Mouse (Mus musculus) brain, adult 10 weeks (tissue): Measurements from ENCODE around the gene Smim24. TPM values are rescaled to one million over a fixed set of nuclear protein-coding genes. Genes with fewer than 3 reads are reported as not detected.

Source experiments
- polyA plus RNA-seq: library from polyadenylated mRNA; stranded (reverse); fragments of 350-450 nt; fragmentation: Illumina TruSeq; extraction: RNeasy Lipid Tissue Mini Kit (QIAGEN cat#74804); gene quantifications from one replicate; pipeline ENCODE4 v1.2.3, GENCODE M21; 2015; ENCODE audit warnings: low read depth, low replicate concordance

Smim24 gene
- polyA plus RNA-seq = 2.5 TPM

GRCm38 (mm10) chr10:81392781-81393185, at the start of gene Smim24:
Gene Smim24, plus strand, starts transcription at chr10:81393051.

DNA sequence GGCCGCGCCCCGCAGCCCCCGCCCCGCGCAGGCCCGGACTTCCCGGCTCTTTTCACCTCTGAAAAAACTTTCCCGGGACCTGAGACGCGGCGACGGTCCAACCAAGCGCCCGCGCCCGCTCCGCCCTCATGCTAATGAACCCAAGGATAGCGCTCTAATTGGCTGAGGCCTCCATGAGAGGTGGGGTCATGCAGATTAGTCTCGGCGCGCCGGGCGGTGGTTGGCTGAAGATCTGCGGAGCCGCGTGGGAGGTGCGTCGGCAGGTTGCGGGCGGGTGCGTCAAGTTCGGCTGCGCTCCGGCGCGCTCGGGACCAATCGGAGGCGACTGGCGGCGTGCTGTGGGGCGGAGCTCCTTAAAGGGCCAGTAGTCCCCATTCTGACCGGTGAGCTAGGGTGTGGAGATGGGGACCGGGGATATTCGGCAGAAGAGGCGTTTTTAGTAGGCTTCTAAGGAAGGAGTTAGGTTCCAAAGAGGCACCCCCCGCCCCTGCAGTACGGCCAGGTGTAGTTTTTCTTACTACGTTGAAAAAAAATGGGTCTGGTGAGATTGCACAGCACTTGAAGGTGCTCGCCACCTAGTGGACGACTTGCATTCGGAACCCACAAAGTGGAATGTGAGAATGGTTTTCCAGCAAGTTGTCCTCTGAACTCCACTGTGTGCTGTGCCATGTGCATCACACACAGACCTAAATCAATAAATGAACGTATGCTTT, 42.3 kb upstream of the Smim24 start, which contains the start of gene Hmg20b:
Gene Hmg20b (minus strand): TSS at position 130 of the 713 bp plus-strand sequence.

GRCm38 (mm10) chr10:81356991-81357844, 35.6 kb upstream of the Smim24 start, which contains the start of gene Mfsd12:
Gene Mfsd12, plus strand, starts transcription at chr10:81357491.

GRCm38 (mm10) chr10:81365672-81366476, 27.0 kb upstream of the Smim24 start, which contains the start of gene 4930404N11Rik:
Gene 4930404N11Rik, minus strand, starts transcription at chr10:81365816.

GRCm38 (mm10) chr10:81377793-81378552, 14.9 kb upstream of the Smim24 start, which contains the start of gene Fzr1:
Gene Fzr1, minus strand, starts transcription at chr10:81378516.

DNA sequence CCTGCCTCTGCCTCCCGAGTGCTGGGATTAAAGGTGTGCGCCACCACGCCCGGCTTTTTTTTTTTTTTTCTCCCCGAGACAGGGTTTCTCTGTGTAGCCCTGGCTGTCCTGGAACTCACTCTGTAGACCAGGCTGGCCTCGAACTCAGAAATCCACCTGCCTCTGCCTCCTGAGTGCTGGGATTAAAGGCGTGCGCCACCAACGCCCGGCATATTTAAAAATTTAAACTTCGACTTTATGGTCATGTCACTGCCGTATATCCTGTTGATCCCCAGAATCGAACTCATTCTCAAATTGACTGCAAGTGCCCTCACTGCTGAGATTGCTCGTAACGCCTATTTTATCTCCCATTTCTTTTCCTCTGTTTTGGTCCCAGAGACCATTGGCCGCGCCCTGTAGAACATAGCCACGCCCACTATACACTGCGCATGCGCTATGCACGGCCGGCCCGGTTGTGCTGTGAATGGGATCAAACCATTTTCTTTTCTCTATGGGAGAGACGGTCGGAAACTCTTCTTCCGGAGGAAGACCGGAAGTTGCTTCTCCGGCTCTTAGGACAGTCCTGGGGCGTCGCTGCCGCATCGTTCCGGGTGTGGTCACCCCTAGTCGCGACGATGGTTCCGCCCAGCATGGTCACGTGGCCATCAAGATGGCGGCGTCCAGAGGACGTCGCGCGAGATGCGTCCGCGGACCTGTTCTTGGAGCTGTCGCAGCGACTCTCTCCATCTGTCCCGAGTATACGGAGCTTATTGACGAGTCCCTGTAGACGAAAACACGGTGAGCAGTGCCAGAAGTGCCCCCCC, 8.8 kb upstream of the Smim24 start, which contains the start of the genes Dohh and Gm48551:
Gene Dohh (plus strand): TSS at position 627 of the 803 bp plus-strand sequence.
Gene Gm48551 (plus strand): TSS at position 665 of the 803 bp plus-strand sequence.

DNA sequence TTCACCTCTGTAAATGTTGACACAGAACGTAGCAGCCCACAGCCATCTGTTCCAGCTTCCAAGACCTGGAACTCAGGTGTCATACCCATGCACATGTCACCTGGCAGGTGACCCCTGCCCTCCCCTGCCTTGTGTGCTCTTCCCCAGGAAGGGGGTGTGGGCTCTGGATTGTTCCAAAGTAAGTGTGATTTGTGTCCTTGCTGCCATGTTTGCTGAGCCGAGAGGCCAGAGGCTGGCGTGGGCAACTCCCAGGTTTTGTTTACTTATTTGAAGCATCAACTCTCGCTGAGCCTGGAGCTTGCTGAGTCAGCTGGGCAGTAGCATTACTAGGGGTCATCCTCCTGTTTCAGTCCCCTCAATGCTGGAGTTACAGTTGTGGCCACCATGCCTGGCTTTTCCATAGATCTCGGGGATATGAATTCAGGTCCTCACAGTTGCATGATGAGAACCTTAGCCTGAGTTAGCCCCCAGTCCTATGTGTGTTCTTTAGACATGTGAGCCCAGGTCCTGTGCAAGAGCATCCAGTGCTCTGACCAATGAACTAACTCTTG, 4.3 kb upstream of the Smim24 start, which contains the start of gene Gm48552:
Gene Gm48552 (plus strand): TSS at position 501 of the 551 bp plus-strand sequence.

Other genes with a start within 250 kb of the Smim24 start
- 17.8 TPM for gene Pias4, start 225.1 kb upstream of the Smim24 start, polyA plus RNA-seq
- gene Eef2, start 216.4 kb upstream of the Smim24 start, polyA plus RNA-seq = 804 TPM
- 65.2 TPM for gene Dapk3, start 210.0 kb upstream of the Smim24 start, polyA plus RNA-seq
- not detected for gene 4930442H23Rik, start 209.2 kb upstream of the Smim24 start, polyA plus RNA-seq
- gene Nmrk2, start 191.0 kb upstream of the Smim24 start, polyA plus RNA-seq = not detected
- gene Atcay, start 162.2 kb upstream of the Smim24 start, polyA plus RNA-seq = 148 TPM
- 39.4 TPM for gene Zfr2, start 159.9 kb upstream of the Smim24 start, polyA plus RNA-seq
- 194 TPM for gene Matk, start 140.1 kb upstream of the Smim24 start, polyA plus RNA-seq
- 82.8 TPM for gene Mrpl54, start 126.1 kb upstream of the Smim24 start, polyA plus RNA-seq
- gene Apba3, start 126.1 kb upstream of the Smim24 start, polyA plus RNA-seq = 30.7 TPM
- gene Tjp3, start 101.5 kb upstream of the Smim24 start, polyA plus RNA-seq = 0.57 TPM
- 246 TPM for gene Pip5k1c, start 100.1 kb upstream of the Smim24 start, polyA plus RNA-seq
- 18.8 TPM for gene Cactin, start 71.9 kb upstream of the Smim24 start, polyA plus RNA-seq
- 0.85 TPM for gene Tbxa2r, start 64.3 kb upstream of the Smim24 start, polyA plus RNA-seq
- gene Gipc3, start 49.8 kb upstream of the Smim24 start, polyA plus RNA-seq = 1.2 TPM
- gene Hmg20b, start 42.6 kb upstream of the Smim24 start, polyA plus RNA-seq = 24.4 TPM
- 19.9 TPM for gene Mfsd12, start 35.6 kb upstream of the Smim24 start, polyA plus RNA-seq
- not detected for gene 4930404N11Rik, start 27.2 kb upstream of the Smim24 start, polyA plus RNA-seq
- 48.4 TPM for gene Fzr1, start 14.5 kb upstream of the Smim24 start, polyA plus RNA-seq
- gene Dohh, start 8.6 kb upstream of the Smim24 start, polyA plus RNA-seq = 94.1 TPM
- 5.0 TPM for gene Gm48551, start 8.6 kb upstream of the Smim24 start, polyA plus RNA-seq
- 3.5 TPM for gene Gm48552, start 4.0 kb upstream of the Smim24 start, polyA plus RNA-seq
- gene Nfic, start 62.6 kb downstream of the Smim24 start, polyA plus RNA-seq = 52.1 TPM
- 123 TPM for gene Celf5, start 89.7 kb downstream of the Smim24 start, polyA plus RNA-seq
- 61.7 TPM for gene Ncln, start 103.3 kb downstream of the Smim24 start, polyA plus RNA-seq
- 0.61 TPM for gene S1pr4, start 107.1 kb downstream of the Smim24 start, polyA plus RNA-seq
- 1.9 TPM for gene Gna15, start 131.2 kb downstream of the Smim24 start, polyA plus RNA-seq
- 82.4 TPM for gene Gna11, start 152.1 kb downstream of the Smim24 start, polyA plus RNA-seq
- 686 TPM for gene Aes, start 166.4 kb downstream of the Smim24 start, polyA plus RNA-seq
- 28.6 TPM for gene Tle2, start 181.5 kb downstream of the Smim24 start, polyA plus RNA-seq
- gene Tle6, start 208.0 kb downstream of the Smim24 start, polyA plus RNA-seq = 9.8 TPM
- 4.6 TPM for gene BC025920, start 213.2 kb downstream of the Smim24 start, polyA plus RNA-seq
- 17.1 TPM for gene Sirt6, start 234.7 kb downstream of the Smim24 start, polyA plus RNA-seq
- 56.0 TPM for gene Ankrd24, start 235.5 kb downstream of the Smim24 start, polyA plus RNA-seq